Mouse (Mus musculus) midbrain, embryonic 16.5 days (tissue): ENCODE measurements around the gene Dgcr2. TPM values are rescaled to one million over a fixed set of nuclear protein-coding genes. Genes with fewer than 3 reads are reported as not detected.

Experiments
- ATAC-seq: fragments of 200-750 bp; cut with Nextera tagmentation; 2 replicates; pipeline ENCODE4 v1.8.0; 2017; ENCODE audit warnings: moderate TSS enrichment
- H3K27ac ChIP-seq: fragments of 300-500 bp; sonication (generic); 2 replicates; pipeline ENCODE4 v1.5.1; 2014; ENCODE audit warnings: mild to moderate bottlenecking, low read length, mixed read lengths
- H3K27me3 ChIP-seq: fragments of 300-500 bp; sonication (generic); 2 replicates; pipeline ENCODE4 v1.6.1; 2014; ENCODE audit warnings: low read depth, low read length, mixed read lengths; ENCODE audit not compliant: control insufficient read depth, insufficient read depth
- H3K36me3 ChIP-seq: fragments of 300-500 bp; sonication (generic); 2 replicates; pipeline ENCODE4 v1.6.1; 2014; ENCODE audit warnings: mild to moderate bottlenecking, low read length, moderate library complexity, mixed read lengths; ENCODE audit not compliant: control insufficient read depth, insufficient read depth
- H3K4me1 ChIP-seq: fragments of 300-500 bp; sonication (generic); 2 replicates; pipeline ENCODE4 v1.6.1; 2014; ENCODE audit warnings: mild to moderate bottlenecking, low read length, mixed read lengths; ENCODE audit not compliant: control insufficient read depth, insufficient read depth
- H3K4me2 ChIP-seq: fragments of 300-500 bp; sonication (generic); 2 replicates; pipeline ENCODE4 v1.6.1; 2014; ENCODE audit warnings: mild to moderate bottlenecking, low read length, mixed read lengths
- H3K4me3 ChIP-seq: fragments of 300-500 bp; sonication (generic); 2 replicates; pipeline ENCODE4 v1.5.1; 2014; ENCODE audit warnings: low read depth, mild to moderate bottlenecking, low read length, moderate library complexity, mixed read lengths
- H3K9ac ChIP-seq: fragments of 300-500 bp; sonication (generic); 2 replicates; pipeline ENCODE4 v1.6.1; 2014; ENCODE audit warnings: low read depth, low read length, mixed read lengths
- H3K9me3 ChIP-seq: fragments of 300-500 bp; sonication (generic); replicated peaks from 2 replicates; pipeline ENCODE4 v1.6.1; 2014; ENCODE audit warnings: mild to moderate bottlenecking, low read length, mixed read lengths; ENCODE audit not compliant: control insufficient read depth, poor library complexity, severe bottlenecking
- WGBS: fragments of 180-500 bp; shearing (Covaris S2); extraction: QIAGEN DNeasy Blood & Tissue Kit; methylation state at CpG from one replicate; pipeline ENCODE4 v1.1.7; 2014; 5-methylcytosine and 5-hydroxymethylcytosine counted together
- polyA plus RNA-seq: library from polyadenylated mRNA; unstranded; fragments of >200 nt; fragmentation: Nextera tagmentation; extraction: Ambion mirVana; gene quantifications from 2 replicates; pipeline ENCODE4 v1.2.1, GENCODE M21; 2015

The Dgcr2 gene
- polyA plus RNA-seq, 1 experiment from 2014 or later, result 108 TPM

GRCm38 (mm10) chr16:17832821-17833220, 65.5 kb downstream of the Dgcr2 start, which contains the start of gene B830017H08Rik:
TSS of gene B830017H08Rik (plus strand) at chr16:17833121.
- H3K4me1 ChIP-seq, result peaks cover 18% of the 10 kb centered on the region
- peak within 1 kb of the TSS; percentile 95 for H3K27ac ChIP-seq
- no peak; the same call in 1 of the 2 replicates for ATAC-seq
- H3K4me2 ChIP-seq, result peak within 1 kb of the TSS; percentile 84
- no peaks in the 10 kb centered on the region for H3K36me3 ChIP-seq
- 21% methylated on average over 7 of the region's 7 CpGs for WGBS
- no peaks in the 10 kb centered on the region for H3K9me3 ChIP-seq
- peaks cover 24% of the 10 kb centered on the region for H3K27me3 ChIP-seq
- H3K9ac ChIP-seq, result peak within 1 kb of the TSS; percentile 85
- peak within 1 kb of the TSS; percentile 64 for H3K4me3 ChIP-seq

- peaks cover 24% of the 10 kb centered on the region for H3K27me3 ChIP-seq
- no peaks in the 10 kb centered on the region for H3K9me3 ChIP-seq
- no peaks in the 10 kb centered on the region for H3K36me3 ChIP-seq
- no peak overlapping the region for H3K4me3 ChIP-seq
- no peak overlapping the region for H3K4me2 ChIP-seq
- WGBS, result 10% methylated on average over 11 of the region's 11 CpGs
- peaks cover 18% of the 10 kb centered on the region for H3K4me1 ChIP-seq
- H3K9ac ChIP-seq, result no peak overlapping the region
- no peak for ATAC-seq
- H3K27ac ChIP-seq, result no peak overlapping the region
These were observed 66.6 kb downstream of the Dgcr2 start for GRCm38 (mm10) chr16:17831781-17832180.

GRCm38 (mm10) chr16:17830385-17831178, 67.8 kb downstream of the Dgcr2 start:
- Histone ChIP-seq H3K4me1 (peaks cover 18% of the 10 kb centered on the region), H3K4me3 (no peak overlapping the region), H3K9me3 (no peaks in the 10 kb centered on the region), H3K36me3 (no peaks in the 10 kb centered on the region), H3K9ac (no peak overlapping the region), H3K27me3 (peaks cover 18% of the 10 kb centered on the region), H3K27ac (no peak overlapping the region), H3K4me2 (no peak overlapping the region)
- 62% methylated on average over 10 of the region's 10 CpGs for WGBS
- no peak for ATAC-seq

GRCm38 (mm10) chr16:17828867-17829266, 69.5 kb downstream of the Dgcr2 start:
- Histone ChIP-seq H3K4me2 (no peak overlapping the region), H3K4me3 (no peak overlapping the region), H3K9me3 (no peaks in the 10 kb centered on the region), H3K9ac (no peak overlapping the region), H3K27me3 (peaks cover 18% of the 10 kb centered on the region), H3K27ac (no peak overlapping the region), H3K4me1 (peaks cover 5% of the 10 kb centered on the region; the same call in 1 of the 2 replicates), H3K36me3 (no peaks in the 10 kb centered on the region)
- no peak for ATAC-seq
- 53% methylated on average over 3 of the region's 3 CpGs for WGBS

GRCm38 (mm10) chr16:17828229-17828628, 70.1 kb downstream of the Dgcr2 start:
- H3K9ac ChIP-seq, result no peak overlapping the region
- 93% methylated on average over 2 of the region's 2 CpGs for WGBS
- no peak overlapping the region for H3K4me3 ChIP-seq
- no peak for ATAC-seq
- peaks cover 5% of the 10 kb centered on the region; the same call in 1 of the 2 replicates for H3K4me1 ChIP-seq
- no peaks in the 10 kb centered on the region for H3K36me3 ChIP-seq
- peaks cover 18% of the 10 kb centered on the region for H3K27me3 ChIP-seq
- H3K4me2 ChIP-seq, result no peak overlapping the region
- no peaks in the 10 kb centered on the region for H3K9me3 ChIP-seq
- no peak overlapping the region for H3K27ac ChIP-seq

- Histone ChIP-seq H3K27ac (no peak overlapping the region), H3K36me3 (no peaks in the 10 kb centered on the region), H3K9me3 (no peaks in the 10 kb centered on the region), H3K9ac (no peak overlapping the region), H3K4me2 (no peak overlapping the region), H3K4me3 (no peak overlapping the region), H3K27me3 (peaks cover 11% of the 10 kb centered on the region), H3K4me1 (no peaks in the 10 kb centered on the region)
- no peak for ATAC-seq
- 83% methylated on average over 2 of the region's 2 CpGs for WGBS
These were observed 71.9 kb downstream of the Dgcr2 start for GRCm38 (mm10) chr16:17826500-17826899.

- no peaks in the 10 kb centered on the region for H3K36me3 ChIP-seq
- 81% methylated on average over 8 of the region's 8 CpGs for whole genome bisulfite sequencing
- peak overlapping the region; percentile 74 for H3K9ac ChIP-seq
- no peak overlapping the region for H3K27ac ChIP-seq
- H3K4me1 ChIP-seq, result peaks cover 14% of the 10 kb centered on the region
- H3K9me3 ChIP-seq, result no peaks in the 10 kb centered on the region
- ATAC-seq, result no peak
- no peak overlapping the region for H3K4me3 ChIP-seq
- peaks cover 9% of the 10 kb centered on the region for H3K27me3 ChIP-seq
- H3K4me2 ChIP-seq, result peak overlapping the region; percentile 85
These were observed 81.8 kb downstream of the Dgcr2 start for GRCm38 (mm10) chr16:17816528-17816927.

GRCm38 (mm10) chr16:17815411-17816402, 82.7 kb downstream of the Dgcr2 start:
- Histone ChIP-seq H3K9me3 (no peaks in the 10 kb centered on the region), H3K27ac (peak overlapping the region; percentile 81), H3K4me1 (peaks cover 14% of the 10 kb centered on the region), H3K36me3 (no peaks in the 10 kb centered on the region), H3K4me3 (peak overlapping the region; percentile 60), H3K4me2 (peak overlapping the region; percentile 85), H3K9ac (peak overlapping the region; percentile 74), H3K27me3 (peaks cover 12% of the 10 kb centered on the region)
- ATAC-seq, result peak; percentile 90
- WGBS, result 2% methylated on average over 62 of the region's 63 CpGs
